In the genomic region with DNA sequence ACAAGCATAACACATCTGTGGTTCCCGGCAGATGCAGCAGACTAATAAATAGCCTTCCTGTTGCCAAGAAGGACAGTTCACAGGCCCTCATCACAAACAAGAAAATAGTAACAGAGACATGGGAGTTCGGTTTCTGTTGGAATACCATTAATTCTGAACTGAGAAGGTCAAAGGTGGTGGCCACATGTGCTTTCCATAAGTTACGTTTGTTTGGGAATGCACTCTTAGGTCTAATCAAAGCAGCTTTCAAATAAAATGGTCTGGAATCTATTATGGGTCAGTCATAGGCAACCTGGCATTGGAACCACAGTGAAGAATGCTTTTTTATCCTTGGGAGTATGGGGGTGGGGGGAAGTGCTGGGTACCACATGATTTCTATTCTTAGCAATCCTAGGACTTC, we compare ENCODE assay signal across 15 mouse cellular contexts. TPM values are rescaled to one million over a fixed set of nuclear protein-coding genes. Genes with fewer than 3 reads are reported as not detected.
"Had no signal": no experiment of that assay in that cellular context is flagged by ENCODE, and none has a peak within 500 bp of the region (broad histone marks: within the 10 kb centered on the region; RNA-seq: fewer than 3 reads in every experiment).

No protein-coding gene starts in this region.

- H3K27ac ChIP-seq: left cerebral cortex, adult 2 months; limb, embryonic 12.5 days; liver, embryonic 13.5 days; lung, embryonic 15.5 days; neural tube, embryonic 13.5 days had no signal

- H3K9me3 ChIP-seq: limb, embryonic 12.5 days; liver, embryonic 13.5 days; lung, embryonic 15.5 days; neural tube, embryonic 13.5 days had no signal

- H3K36me3 ChIP-seq: limb, embryonic 12.5 days; liver, embryonic 13.5 days; lung, embryonic 15.5 days; neural tube, embryonic 13.5 days had no signal

- ATAC-seq: liver, postnatal 0 days had no signal

- H3K4me1 ChIP-seq: limb, embryonic 12.5 days; liver, embryonic 13.5 days; lung, embryonic 15.5 days; neural tube, embryonic 13.5 days had no signal

- H3K27me3 ChIP-seq: limb, embryonic 12.5 days; liver, embryonic 13.5 days; lung, embryonic 15.5 days; neural tube, embryonic 13.5 days had no signal

- H3K4me3 ChIP-seq: left cerebral cortex, adult 2 months; limb, embryonic 12.5 days; liver, embryonic 13.5 days; lung, embryonic 15.5 days; neural tube, embryonic 13.5 days had no signal

- DNase-seq: kidney, adult 18-20 months; kidney, postnatal 10 days; liver; liver, embryonic 13.5 days; liver, postnatal 0 days; midbrain, embryonic 14.5 days; right cerebral cortex, postnatal 14 days; thymus, adult 18-20 months; thymus, postnatal 14 days had no signal

- H3K4me2 ChIP-seq: limb, embryonic 12.5 days; liver, embryonic 13.5 days; lung, embryonic 15.5 days; neural tube, embryonic 13.5 days had no signal

- H3K9ac ChIP-seq: limb, embryonic 12.5 days; liver, embryonic 13.5 days; liver, postnatal 0 days; lung, embryonic 15.5 days; neural tube, embryonic 13.5 days had no signal

RNA-seq across cellular contexts. Expression of a gene that starts 41.6 kb away (rescaled TPM):
- total RNA-seq: megakaryocyte-erythroid progenitor cell, adult 5-6 weeks; monocyte, adult 5-6 weeks had no signal
- polyA plus RNA-seq: limb, embryonic 12.5 days; lung, embryonic 15.5 days had no signal

RNA-seq across cellular contexts. Expression of a gene that starts 56.5 kb away (rescaled TPM):
- total RNA-seq: megakaryocyte-erythroid progenitor cell, adult 5-6 weeks had no signal
